Mouse (Mus musculus): Measurements from ENCODE around the gene Kcng3. TPM values are rescaled to one million over a fixed set of nuclear protein-coding genes. Genes with fewer than 3 reads are reported as not detected.

Kcng3 gene
- polyA plus RNA-seq, 1 experiment from 2014 or later, result not detected

Other genes with a start within 250 kb of the Kcng3 start
- gene Cox7a2l, start 114.6 kb downstream of the Kcng3 start, polyA plus RNA-seq (2015; fragmentation: Nextera tagmentation; extraction: Ambion mirVana), result 197 and 227 TPM in 2 replicates
- 29.4 and 34.3 TPM in 2 replicates for gene Mta3, start 74.3 kb upstream of the Kcng3 start, polyA plus RNA-seq (2015; fragmentation: Nextera tagmentation; extraction: Ambion mirVana)
- gene Haao, start 216.1 kb upstream of the Kcng3 start, polyA plus RNA-seq (2015; fragmentation: Nextera tagmentation; extraction: Ambion mirVana), result 0.15 and 0.51 TPM in 2 replicates